Comparison of ENCODE assay signal across 10 mouse cellular contexts in the genomic region with DNA sequence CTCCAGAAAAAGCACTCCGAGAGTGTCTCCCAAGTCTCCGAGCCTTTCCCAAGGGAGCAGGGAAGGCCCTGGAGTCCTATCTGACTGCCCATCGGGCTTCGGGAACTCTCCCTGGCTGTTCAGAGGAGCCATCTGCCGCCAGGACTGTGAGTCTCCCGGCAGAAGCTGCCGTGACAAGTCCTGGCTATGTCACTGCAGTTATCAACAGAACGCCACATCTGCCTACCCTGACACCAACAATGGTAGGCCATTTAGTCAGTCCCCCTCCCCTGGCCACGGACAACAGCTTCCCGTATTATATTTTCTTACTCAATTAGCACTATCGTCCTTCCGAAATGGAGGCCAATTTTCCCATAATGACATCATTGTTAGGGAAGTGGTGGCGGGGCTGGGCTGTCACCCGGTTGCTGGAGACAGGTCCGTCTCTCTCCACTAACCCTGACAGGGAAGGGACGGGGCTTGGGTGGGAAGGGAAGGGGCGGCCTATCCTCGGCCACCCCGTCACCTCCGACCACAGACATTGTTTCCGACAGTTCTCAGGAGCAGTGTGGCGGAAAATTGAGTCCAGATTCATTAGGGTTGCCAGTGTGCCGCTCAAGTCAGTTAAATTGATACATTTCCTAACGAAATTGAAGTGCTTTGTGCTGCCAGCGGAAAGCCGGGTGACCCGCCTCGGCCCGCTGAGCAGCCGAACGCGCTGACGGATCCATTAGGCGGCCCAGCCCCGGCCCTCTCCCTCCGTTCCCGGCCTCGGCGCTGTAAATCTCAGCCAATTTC. TPM values are rescaled to one million over a fixed set of nuclear protein-coding genes. Genes with fewer than 3 reads are reported as not detected.
DNase-seq lines count a peak whose midpoint lies in the region; ATAC-seq lines count a peak whose summit lies in the region.
"Had no signal": no experiment of that assay in that cellular context is flagged by ENCODE, and none has a peak within 500 bp of the region (broad histone marks: within the 10 kb centered on the region; RNA-seq: fewer than 3 reads in every experiment).

No protein-coding gene starts in this region.

- intact Hi-C loops in heart, postnatal 10 days (cut with DNase I): no loop called here

- H3K9me3 ChIP-seq in midbrain, embryonic 14.5 days (ENCODE audit: control insufficient read depth, low read length): no peaks in the 10 kb centered on the region
- no peaks in the 10 kb centered on the region for H3K9me3 ChIP-seq in liver, embryonic 11.5 days (ENCODE audit: control insufficient read depth, low read length)
- H3K9me3 ChIP-seq: liver, embryonic 15.5 days had no signal

- peak overlapping the region; percentile 13; the same call in 1 of the 2 replicates for H3K4me3 ChIP-seq in midbrain, embryonic 14.5 days (replicated peaks; ENCODE audit: low read depth, low read length)
- H3K4me3 ChIP-seq in liver, embryonic 11.5 days (ENCODE audit: low read depth, low read length): no peak overlapping the region
- H3K4me3 ChIP-seq: liver, embryonic 15.5 days had no signal

- no peaks in the 10 kb centered on the region for H3K36me3 ChIP-seq in midbrain, embryonic 14.5 days (ENCODE audit: control insufficient read depth, insufficient read depth, low read length)
- H3K36me3 ChIP-seq in liver, embryonic 11.5 days (ENCODE audit: control insufficient read depth, insufficient read depth, low read length): no peaks in the 10 kb centered on the region
- H3K36me3 ChIP-seq: liver, embryonic 15.5 days had no signal

- H3K4me1 ChIP-seq in midbrain, embryonic 14.5 days (ENCODE audit: control insufficient read depth, insufficient read depth, low read length): peaks cover 28% of the 10 kb centered on the region
- no peaks in the 10 kb centered on the region for H3K4me1 ChIP-seq in liver, embryonic 11.5 days (replicated peaks; ENCODE audit: control insufficient read depth, insufficient read depth, low read length)
- H3K4me1 ChIP-seq: liver, embryonic 15.5 days had no signal

- H3K4me2 ChIP-seq in midbrain, embryonic 14.5 days (ENCODE audit: low read length): peak overlapping the region; percentile 45
- H3K4me2 ChIP-seq in liver, embryonic 11.5 days: no peak overlapping the region
- H3K4me2 ChIP-seq: liver, embryonic 15.5 days had no signal

- peaks cover 28% of the 10 kb centered on the region; the same call in 1 of the 2 replicates for H3K27me3 ChIP-seq in midbrain, embryonic 14.5 days (ENCODE audit: control insufficient read depth, insufficient read depth, low read length)
- peaks cover 71% of the 10 kb centered on the region for H3K27me3 ChIP-seq in liver, embryonic 11.5 days (replicated peaks; ENCODE audit: control insufficient read depth, insufficient read depth, low read length)

- peak overlapping the region; percentile 72 for H3K27ac ChIP-seq in midbrain, embryonic 14.5 days (replicated peaks; ENCODE audit: low read depth, low read length)
- H3K27ac ChIP-seq in liver, embryonic 11.5 days (ENCODE audit: low read depth, low read length): no peak overlapping the region
- H3K27ac ChIP-seq: liver, embryonic 15.5 days had no signal

- 3% methylated on average over 39 of the region's 39 CpGs for WGBS in midbrain, embryonic 14.5 days
- 6% methylated on average over 39 of the region's 39 CpGs for WGBS in liver, embryonic 11.5 days

- peak; percentile 66; the same call in 1 of the 2 replicates for ATAC-seq in midbrain, embryonic 14.5 days (ENCODE audit: low FRiP score, low TSS enrichment)
- ATAC-seq in granulocyte monocyte progenitor cell, adult 5-6 weeks (replicated peaks; ENCODE audit: poor library complexity, severe bottlenecking): no peak
- ATAC-seq in liver, embryonic 11.5 days (replicated peaks; ENCODE audit: low FRiP score): no peak

- peak; percentile 16 to 31 for DNase-seq in heart, adult 18-20 months
- DNase-seq in heart, adult 8-10 months (ENCODE audit: low spot score): no peak
- DNase-seq in embryo, embryonic 10.5 days (ENCODE audit: low spot score): peak; percentile 65
- DNase-seq in heart, postnatal 10 days: peak; percentile 29 to 32
- peak; percentile 71 for DNase-seq in midbrain, embryonic 14.5 days
- no peak for DNase-seq in liver, embryonic 11.5 days (ENCODE audit: low spot score)
- DNase-seq in right cerebral cortex, adult 2 months (ENCODE audit: low spot score in 2 of 2): no peak

- H3K9ac ChIP-seq in midbrain, embryonic 14.5 days (replicated peaks; ENCODE audit: low read length): 0 out of 2 replicates have a peak overlapping the region, but pooled peaks have one; percentile 6
- H3K9ac ChIP-seq in liver, embryonic 11.5 days (ENCODE audit: low read depth, low read length): no peak overlapping the region
- H3K9ac ChIP-seq: liver, embryonic 15.5 days had no signal

RNA-seq across cellular contexts. Expression of a gene that starts 41.9 kb away (rescaled TPM):
- not detected for total RNA-seq in heart, adult 18-20 months (2021)
- total RNA-seq in heart, adult 8-10 months (2022): not detected
- total RNA-seq in heart, postnatal 10 days (2021): not detected
- polyA plus RNA-seq in midbrain, embryonic 14.5 days (2014; fragmentation: Nextera tagmentation; extraction: Ambion mirVana): 39.6 and 44.0 TPM in 2 replicates
- total RNA-seq in granulocyte monocyte progenitor cell, adult 5-6 weeks (2014; fragmentation: Nextera tagmentation): not detected in 2 replicates
- not detected in 2 replicates for total RNA-seq in granulocyte monocyte progenitor cell, adult 5-6 weeks (2017)
- polyA plus RNA-seq in liver, embryonic 11.5 days (2014; fragmentation: Nextera tagmentation; extraction: Ambion mirVana): not detected in 2 replicates
- polyA plus RNA-seq: C2C12; liver, embryonic 15.5 days had no signal

Comparison
In these comparisons a context has a peak if more than half of its experiments do, and no peak if none do; other contexts are left out.
1. DNase-seq: peak in heart, adult 18-20 months (2 of 2), embryo, embryonic 10.5 days (single experiment), heart, postnatal 10 days (2 of 2) and midbrain, embryonic 14.5 days (single experiment); none in heart, adult 8-10 months (single experiment), liver, embryonic 11.5 days (single experiment) and right cerebral cortex, adult 2 months (0 of 2).